Mouse (Mus musculus) liver, embryonic 13.5 days (tissue): ENCODE data around the gene Mblac1. TPM values are rescaled to one million over a fixed set of nuclear protein-coding genes. Genes with fewer than 3 reads are reported as not detected.

ENCODE experiments used
- ATAC-seq: fragments of 200-750 bp; cut with Nextera tagmentation; 2 replicates; pipeline ENCODE4 v1.8.0; 2017; ENCODE audit warnings: low read depth, mild to moderate bottlenecking, moderate number of reproducible peaks, moderate library complexity
- DNase-seq: peaks from one replicate; pipeline ENCODE4 v3.0.0; 2022
- H3K27ac ChIP-seq: fragments of 300-500 bp; sonication (generic); 2 replicates; pipeline ENCODE4 v1.5.1; 2015; ENCODE audit warnings: moderate library complexity, mild to moderate bottlenecking, inconsistent platforms
- H3K27me3 ChIP-seq: fragments of 300-500 bp; sonication (generic); 2 replicates; pipeline ENCODE4 v1.6.1; 2015; ENCODE audit warnings: mild to moderate bottlenecking, inconsistent platforms
- H3K36me3 ChIP-seq: fragments of 300-500 bp; sonication (generic); 2 replicates; pipeline ENCODE4 v1.6.1; 2015; ENCODE audit warnings: mild to moderate bottlenecking, inconsistent platforms
- H3K4me1 ChIP-seq: fragments of 300-500 bp; sonication (generic); replicated peaks from 2 replicates; pipeline ENCODE4 v1.6.1; 2015; ENCODE audit warnings: inconsistent platforms
- H3K4me2 ChIP-seq: fragments of 300-500 bp; sonication (generic); 2 replicates; pipeline ENCODE4 v1.6.1; 2015; ENCODE audit warnings: inconsistent platforms, mild to moderate bottlenecking, moderate library complexity
- H3K4me3 ChIP-seq: fragments of 300-500 bp; sonication (generic); replicated peaks from 2 replicates; pipeline ENCODE4 v1.5.1; 2015; ENCODE audit warnings: mild to moderate bottlenecking, inconsistent platforms
- H3K9ac ChIP-seq: fragments of 300-500 bp; sonication (generic); 2 replicates; pipeline ENCODE4 v1.6.1; 2015; ENCODE audit warnings: mild to moderate bottlenecking, inconsistent platforms
- H3K9me3 ChIP-seq: fragments of 300-500 bp; sonication (generic); replicated peaks from 2 replicates; pipeline ENCODE4 v1.6.1; 2016; ENCODE audit warnings: inconsistent platforms
- WGBS: fragments of 180-500 bp; shearing (Covaris S2); methylation state at CpG from one replicate; pipeline ENCODE4 v1.1.7; 2015; ENCODE audit not compliant: insufficient replicate concordance; 5-methylcytosine and 5-hydroxymethylcytosine counted together
- polyA plus RNA-seq: library from polyadenylated mRNA; unstranded; fragments of >200 nt; fragmentation: Nextera tagmentation; extraction: Ambion mirVana; gene quantifications from 2 replicates; pipeline ENCODE4 v1.2.1, GENCODE M21; 2015

Gene Mblac1
- 3.7 and 4.1 TPM in 2 replicates for polyA plus RNA-seq

DNA sequence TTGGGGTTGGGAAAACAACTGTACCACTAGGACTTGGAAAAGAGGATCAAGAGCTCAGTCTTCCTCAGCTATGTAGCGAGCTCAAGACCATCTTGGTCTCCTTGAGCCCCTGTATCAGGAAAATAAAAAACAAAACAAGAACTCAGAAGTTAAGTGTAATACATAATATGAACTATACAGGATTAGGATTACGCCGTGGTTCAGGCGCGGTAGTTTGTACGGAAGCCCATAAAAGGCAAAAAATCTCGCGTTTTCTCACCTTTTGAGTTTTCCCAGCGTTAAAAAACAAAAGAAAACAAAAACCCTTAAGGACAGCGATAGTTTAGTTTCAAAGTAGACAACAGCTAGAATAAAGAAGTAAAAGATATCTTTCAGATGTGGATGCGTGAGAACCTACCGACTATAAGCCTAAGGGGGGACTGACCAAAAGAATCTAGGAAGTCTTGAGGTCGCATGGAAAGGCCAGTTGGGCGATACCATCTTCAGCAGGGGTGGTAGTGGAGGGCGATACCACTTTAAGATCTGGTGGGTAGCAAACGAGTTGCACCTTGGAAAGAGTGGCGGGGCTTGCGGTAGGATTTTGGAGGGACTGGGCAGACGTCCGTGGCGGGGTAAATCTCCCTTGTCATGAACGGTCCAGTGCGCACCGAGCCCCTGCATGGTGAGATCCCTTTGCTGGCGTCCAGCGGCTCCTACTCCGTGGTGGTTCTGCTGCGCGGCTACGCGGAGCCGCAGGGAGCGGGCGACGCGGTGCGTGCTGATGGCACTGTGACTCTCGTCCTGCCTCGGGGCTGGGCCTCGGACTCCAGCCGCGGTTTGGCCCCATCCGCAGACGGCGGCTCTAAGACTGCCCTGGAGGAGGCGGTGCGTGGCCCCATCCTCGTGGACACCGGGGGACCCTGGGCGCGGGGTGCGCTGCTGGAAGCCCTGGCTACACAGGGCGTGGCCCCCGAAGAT lies at the start of gene Mblac1:
Gene Mblac1, plus strand, starts transcription at position 544 of the 957 bp plus-strand sequence.
- Histone ChIP-seq H3K27me3 (no peaks in the 10 kb centered on the region), H3K4me3 (peak within 1 kb of the TSS; percentile 76), H3K4me1 (peaks cover 20% of the 10 kb centered on the region), H3K9me3 (no peaks in the 10 kb centered on the region), H3K27ac (peak within 1 kb of the TSS; percentile 77), H3K4me2 (peak within 1 kb of the TSS; percentile 98), H3K9ac (peak within 1 kb of the TSS; percentile 87), H3K36me3 (peaks cover 20% of the 10 kb centered on the region)
- DNase-seq: peak; percentile 80
- peak; percentile 85 for ATAC-seq
- 6% methylated on average over 54 of the region's 54 CpGs for WGBS

DNA sequence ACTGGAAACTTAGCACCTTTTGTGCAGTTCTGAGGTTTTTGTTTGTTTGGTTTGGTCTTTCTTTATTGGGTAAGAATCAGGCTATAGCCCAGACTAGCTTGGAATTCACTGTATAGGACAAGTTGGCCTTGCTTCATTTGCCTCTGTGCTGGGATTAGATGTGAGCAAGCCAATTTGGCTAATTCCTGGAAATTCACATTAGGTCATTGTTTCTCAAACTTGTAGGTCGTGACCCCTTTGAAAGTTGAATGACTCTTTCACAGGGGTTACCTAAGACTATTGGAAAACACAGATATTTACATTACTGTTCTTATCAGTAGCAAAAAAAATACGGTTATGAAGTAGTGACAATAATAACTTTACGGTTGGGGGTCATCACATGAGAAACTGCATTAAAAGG lies 39.7 kb upstream of the Mblac1 start:
- Histone ChIP-seq H3K4me1 (peaks cover 18% of the 10 kb centered on the region), H3K27ac (no peak overlapping the region), H3K4me3 (peak overlapping the region; percentile 87), H3K36me3 (peaks cover 25% of the 10 kb centered on the region), H3K27me3 (no peaks in the 10 kb centered on the region), H3K9me3 (no peaks in the 10 kb centered on the region), H3K9ac (peak overlapping the region; percentile 87), H3K4me2 (peak overlapping the region; percentile 83)
- 58% methylated on average over 3 of the region's 3 CpGs for WGBS
- DNase-seq (no peak), ATAC-seq (no peak)

DNA sequence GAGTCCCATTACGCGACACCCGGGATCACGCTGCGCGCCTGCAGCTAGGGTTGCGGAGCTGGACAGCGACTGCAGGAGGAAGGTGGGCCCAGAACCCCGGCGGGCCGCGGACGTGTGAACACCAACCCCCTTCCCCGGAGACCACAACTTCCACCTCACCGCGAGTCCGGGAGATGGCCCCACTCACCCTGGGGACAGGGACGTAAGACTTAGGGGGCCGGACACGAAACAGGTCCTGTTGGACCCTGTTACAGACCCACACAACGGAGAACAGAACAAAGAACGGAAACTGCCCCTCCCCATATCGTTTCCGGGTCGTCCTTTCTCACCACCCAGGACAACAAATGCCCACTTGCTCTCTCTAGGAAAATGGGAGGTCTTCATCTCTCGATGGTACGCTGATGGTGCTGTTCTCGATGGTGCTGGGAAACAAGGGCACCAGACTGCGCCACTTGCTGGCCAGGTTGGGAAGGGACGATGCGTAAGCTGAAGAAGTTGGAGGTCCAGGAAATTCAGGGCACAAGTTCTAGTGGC lies 38.6 kb upstream of the Mblac1 start, which contains the start of gene Zfp113:
Gene Zfp113, minus strand, starts transcription at position 302 of the 534 bp plus-strand sequence.
- H3K4me2 ChIP-seq: peak within 1 kb of the TSS; percentile 83
- no peaks in the 10 kb centered on the region for H3K27me3 ChIP-seq
- peak within 1 kb of the TSS; percentile 87 for H3K4me3 ChIP-seq
- ATAC-seq (peak; percentile 97), DNase-seq (peak; percentile 86)
- peaks cover 22% of the 10 kb centered on the region for H3K36me3 ChIP-seq
- 1% methylated on average over 31 of the region's 31 CpGs for WGBS
- peak within 1 kb of the TSS; percentile 87 for H3K9ac ChIP-seq
- peaks cover 22% of the 10 kb centered on the region for H3K4me1 ChIP-seq
- H3K9me3 ChIP-seq: no peaks in the 10 kb centered on the region
- H3K27ac ChIP-seq: peak within 1 kb of the TSS; percentile 83

DNA sequence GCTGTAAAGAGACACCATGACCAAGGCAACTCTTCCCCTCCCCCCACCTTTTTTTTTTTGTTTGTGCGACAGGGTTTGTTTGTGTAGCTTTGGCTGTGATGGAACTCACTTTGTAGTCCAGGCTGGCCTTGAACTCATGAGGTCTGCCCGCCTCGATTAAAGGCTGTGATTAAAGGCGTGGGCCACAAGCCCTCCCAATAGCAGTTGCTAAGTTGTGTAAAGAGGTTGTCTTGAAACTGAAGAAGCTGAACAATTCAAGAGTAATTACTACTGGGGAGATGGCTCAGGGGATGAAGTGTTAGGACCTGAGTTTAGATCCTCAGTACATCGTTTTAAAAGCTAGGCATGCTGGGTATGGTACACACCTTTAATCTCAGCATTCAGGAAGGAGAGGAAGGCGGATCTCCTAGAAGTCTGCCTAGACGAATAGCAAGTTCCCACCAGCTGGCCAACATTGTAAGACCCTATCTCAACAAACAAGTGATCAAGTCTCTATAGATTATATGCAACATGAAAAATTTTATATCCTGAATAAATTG lies 33.8 kb upstream of the Mblac1 start:
- H3K36me3 ChIP-seq: peaks cover 33% of the 10 kb centered on the region
- WGBS: 60% methylated on average over 7 of the region's 7 CpGs
- no peaks in the 10 kb centered on the region for H3K27me3 ChIP-seq
- no peaks in the 10 kb centered on the region for H3K9me3 ChIP-seq
- H3K9ac ChIP-seq: peak overlapping the region; percentile 88
- DNase-seq (no peak), ATAC-seq (no peak)
- peak overlapping the region; percentile 90 for H3K4me3 ChIP-seq
- peaks cover 36% of the 10 kb centered on the region for H3K4me1 ChIP-seq
- H3K27ac ChIP-seq: peak overlapping the region; percentile 61
- H3K4me2 ChIP-seq: peak overlapping the region; percentile 83

DNA sequence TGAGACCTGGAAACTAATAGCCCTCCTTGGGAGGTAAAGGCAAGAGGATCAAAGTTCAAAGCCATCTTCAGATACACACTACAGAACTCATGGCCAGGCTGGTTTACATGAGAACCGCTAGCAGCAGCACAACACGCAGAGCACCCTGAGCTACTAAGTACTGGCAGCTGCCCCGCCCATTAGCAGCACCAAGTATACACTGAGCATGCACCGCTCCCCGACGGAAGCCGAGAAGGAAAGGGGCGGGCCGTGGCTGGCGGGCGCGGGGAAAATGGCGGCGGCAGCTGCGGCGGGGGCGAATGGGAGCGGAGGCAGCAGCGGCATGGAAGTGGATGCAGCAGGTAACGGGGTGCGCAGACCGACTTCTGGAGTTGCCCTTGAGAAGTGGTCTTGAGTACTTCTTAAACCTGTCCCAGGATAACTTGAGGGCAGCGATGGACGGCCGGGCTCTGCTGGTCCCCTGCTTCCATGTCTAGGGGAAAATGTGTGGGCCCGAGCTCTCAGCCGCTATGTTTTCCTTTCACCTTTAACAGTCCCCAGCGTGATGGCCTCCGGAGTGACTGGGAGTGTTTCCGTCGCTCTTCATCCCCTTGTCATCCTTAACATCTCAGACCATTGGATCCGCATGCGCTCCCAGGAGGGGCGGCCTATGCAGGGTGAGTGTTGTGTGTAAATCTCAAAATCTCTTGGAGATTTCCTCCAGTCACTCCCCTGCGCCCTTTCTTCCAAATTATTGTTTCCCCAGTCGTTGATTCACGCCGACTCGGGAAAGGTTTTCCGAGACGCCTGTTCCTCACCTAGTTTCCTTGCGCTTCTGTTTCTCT lies 33.1 kb upstream of the Mblac1 start, which contains the start of gene Cops6:
Gene Cops6, plus strand, starts transcription at position 230 of the 824 bp plus-strand sequence.
- peaks cover 37% of the 10 kb centered on the region for H3K4me1 ChIP-seq
- H3K36me3 ChIP-seq: peaks cover 41% of the 10 kb centered on the region
- DNase-seq: peak; percentile 91
- no peaks in the 10 kb centered on the region for H3K9me3 ChIP-seq
- H3K27me3 ChIP-seq: no peaks in the 10 kb centered on the region
- WGBS: under 1% methylated on average over 42 of the region's 42 CpGs
- peak; percentile 94 for ATAC-seq
- peak within 1 kb of the TSS; percentile 88 for H3K9ac ChIP-seq
- H3K27ac ChIP-seq: peak within 1 kb of the TSS; percentile 73
- peak within 1 kb of the TSS; percentile 90 for H3K4me3 ChIP-seq
- H3K4me2 ChIP-seq: peak within 1 kb of the TSS; percentile 83

DNA sequence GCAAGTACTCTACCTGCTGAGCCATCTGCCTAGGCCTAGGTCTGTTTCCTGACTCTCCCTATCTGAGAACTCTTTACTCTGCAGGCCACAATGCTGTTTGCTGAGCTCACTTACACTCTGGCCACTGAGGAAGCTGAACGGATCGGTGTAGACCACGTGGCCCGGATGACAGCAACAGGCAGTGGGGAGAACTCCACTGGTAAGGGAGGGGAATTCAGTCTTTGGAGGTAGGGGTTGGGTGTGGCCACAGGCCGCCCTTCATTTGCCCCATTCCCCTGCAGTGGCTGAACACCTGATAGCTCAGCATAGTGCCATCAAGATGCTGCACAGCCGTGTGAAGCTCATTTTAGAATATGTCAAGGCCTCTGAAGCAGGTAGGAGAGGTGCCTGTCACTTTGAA lies 31.1 kb upstream of the Mblac1 start:
- no peaks in the 10 kb centered on the region for H3K27me3 ChIP-seq
- no peak for ATAC-seq
- DNase-seq: no peak
- WGBS: 56% methylated on average over 6 of the region's 6 CpGs
- H3K27ac ChIP-seq: peak overlapping the region; percentile 73
- no peak overlapping the region; the same call in 1 of the 2 replicates for H3K4me2 ChIP-seq
- H3K36me3 ChIP-seq: peaks cover 60% of the 10 kb centered on the region
- H3K9me3 ChIP-seq: no peaks in the 10 kb centered on the region
- peak overlapping the region; percentile 90; the same call in 1 of the 2 replicates for H3K4me3 ChIP-seq
- peaks cover 55% of the 10 kb centered on the region for H3K4me1 ChIP-seq
- H3K9ac ChIP-seq: no peak overlapping the region

DNA sequence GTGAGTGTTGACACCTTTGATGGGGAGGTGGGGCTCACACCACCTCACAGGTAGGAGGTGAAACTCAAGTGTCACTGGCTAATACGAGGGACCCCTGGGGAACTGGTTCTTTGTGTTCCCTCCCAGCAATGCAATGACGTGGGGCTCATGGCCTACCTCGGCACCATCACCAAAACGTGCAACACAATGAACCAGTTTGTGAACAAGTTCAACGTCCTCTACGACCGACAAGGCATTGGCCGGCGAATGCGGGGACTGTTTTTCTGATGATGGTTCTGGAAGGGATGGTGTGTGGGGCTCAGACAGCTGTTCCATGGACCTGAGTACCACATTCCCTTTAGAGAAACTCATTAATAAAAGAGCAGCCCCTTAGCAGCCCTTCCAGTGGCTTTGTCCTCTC lies 30.5 kb upstream of the Mblac1 start:
- Histone ChIP-seq H3K4me1 (peaks cover 59% of the 10 kb centered on the region), H3K9me3 (no peaks in the 10 kb centered on the region), H3K9ac (no peak overlapping the region), H3K36me3 (peaks cover 66% of the 10 kb centered on the region), H3K4me2 (no peak overlapping the region), H3K4me3 (0 out of 2 replicates have a peak overlapping the region, but pooled peaks have one; percentile 3), H3K27ac (peak overlapping the region; percentile 73; the same call in 1 of the 2 replicates), H3K27me3 (no peaks in the 10 kb centered on the region)
- ATAC-seq (no peak), DNase-seq (no peak)
- 74% methylated on average over 10 of the region's 10 CpGs for WGBS

DNA sequence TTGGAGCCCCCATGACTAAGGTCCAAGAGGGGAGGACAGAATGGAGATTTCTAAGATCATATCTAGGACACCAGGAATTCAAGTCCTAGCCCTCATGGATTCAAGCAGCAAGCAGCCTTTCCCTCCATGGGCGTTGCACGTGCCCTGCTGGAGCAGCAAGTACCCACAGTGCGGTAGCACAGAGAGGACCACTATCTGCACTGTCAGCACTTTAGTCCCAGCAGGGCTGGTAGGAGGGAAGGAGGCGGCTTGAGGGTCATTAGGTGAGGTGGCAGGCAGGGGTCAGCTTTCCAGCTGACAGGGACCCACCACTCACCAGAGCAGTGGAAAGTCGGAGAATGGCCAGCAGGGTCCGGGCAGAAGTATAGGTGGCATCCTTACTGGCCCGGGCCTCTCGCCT lies 28.5 kb upstream of the Mblac1 start:
- Histone ChIP-seq H3K9me3 (no peaks in the 10 kb centered on the region), H3K27ac (no peak overlapping the region), H3K4me3 (no peak overlapping the region), H3K9ac (no peak overlapping the region), H3K27me3 (no peaks in the 10 kb centered on the region), H3K4me1 (peaks cover 71% of the 10 kb centered on the region), H3K36me3 (peaks cover 79% of the 10 kb centered on the region), H3K4me2 (no peak overlapping the region)
- WGBS: 83% methylated on average over 8 of the region's 8 CpGs
- ATAC-seq: no peak
- no peak for DNase-seq

DNA sequence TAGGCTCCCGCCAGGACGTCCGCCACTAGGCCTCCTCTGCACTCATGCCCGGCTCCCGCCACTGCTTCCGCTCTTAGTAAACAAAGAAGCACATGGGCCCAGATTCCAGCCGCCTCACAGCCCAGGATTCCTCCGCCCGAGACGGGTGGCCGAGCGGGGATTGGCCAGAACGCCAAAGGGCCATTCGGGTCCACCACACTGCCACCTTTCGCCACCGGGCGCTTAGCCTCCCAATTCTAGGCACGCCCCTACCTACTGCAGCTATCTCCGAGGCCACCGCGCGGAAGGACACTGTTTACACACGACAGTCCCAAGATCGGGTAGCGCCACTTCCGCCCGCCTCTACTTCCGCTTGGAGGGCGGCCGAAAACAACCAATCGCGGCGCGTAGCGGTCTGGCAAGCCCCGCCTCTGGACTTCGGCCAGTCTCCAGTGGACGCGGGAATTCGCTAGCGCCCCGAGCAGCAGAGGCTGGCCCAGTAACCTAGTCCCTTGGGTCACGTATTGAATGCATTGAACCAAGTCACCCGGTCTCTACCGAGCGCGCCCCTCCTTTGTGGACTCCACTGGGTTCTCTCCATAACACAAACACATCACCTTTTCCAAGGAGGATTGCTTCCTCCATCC lies 23.1 kb upstream of the Mblac1 start:
- DNase-seq: peak; percentile 94
- under 1% methylated on average over 47 of the region's 47 CpGs for WGBS
- Histone ChIP-seq H3K9me3 (no peaks in the 10 kb centered on the region), H3K9ac (peak overlapping the region; percentile 95), H3K27ac (peak overlapping the region; percentile 99), H3K4me2 (peak overlapping the region; percentile 93), H3K4me1 (peaks cover 59% of the 10 kb centered on the region), H3K4me3 (peak overlapping the region; percentile 92), H3K36me3 (peaks cover 62% of the 10 kb centered on the region), H3K27me3 (no peaks in the 10 kb centered on the region)
- ATAC-seq: peak; percentile 84
